Mouse (Mus musculus) olfactory bulb, adult 2 months (tissue): ENCODE results near the gene Ahdc1.

ENCODE experiments used
- CTCF ChIP-seq: fragments of 200-500 bp; IDR thresholded peaks from 2 replicates; pipeline ENCODE4 v1.5.1; 2012; ENCODE audit warnings: low read depth, mild to moderate bottlenecking, low read length, moderate library complexity; ENCODE audit not compliant: insufficient read depth
- POLR2A ChIP-seq: fragments of 200-500 bp; IDR thresholded peaks from 2 replicates; pipeline ENCODE4 v1.6.1; 2012; ENCODE audit warnings: mild to moderate bottlenecking, low read depth, low read length, moderate library complexity; ENCODE audit not compliant: insufficient read depth

- TF ChIP-seq CTCF (no peak), POLR2A (no peak)
Observed at GRCm38 (mm10) chr4:133079416-133080113, 68.5 kb downstream of the Ahdc1 start.
